Mouse (Mus musculus) gastrocnemius, adult 2 months (tissue): ENCODE results near the gene 4921524J17Rik. TPM values are rescaled to one million over a fixed set of nuclear protein-coding genes. Genes with fewer than 3 reads are reported as not detected.

Experiments
- DNase-seq: peaks from one replicate; pipeline ENCODE4 v3.0.0; 2022
- H3K27ac ChIP-seq: fragments of 200-600 bp; 2 replicates; pipeline ENCODE4 v1.8.1; 2022; ENCODE audit warnings: mild to moderate bottlenecking
- H3K4me3 ChIP-seq: fragments of 200-600 bp; 2 replicates; pipeline ENCODE4 v1.8.1; 2022; ENCODE audit warnings: mild to moderate bottlenecking, moderate library complexity
- CTCF ChIP-seq: fragments of 200-600 bp; IDR thresholded peaks from 2 replicates; pipeline ENCODE4 v1.8.1; 2022; ENCODE audit warnings: antibody characterized with exemption, mild to moderate bottlenecking, moderate library complexity
- intact Hi-C: fragments of 180-260 bp; cut with DNase I; formaldehyde crosslinking; loops from one replicate; pipeline ENCODE4 v1.15.1; 2025
- long read RNA-seq, 2 experiments: library from polyadenylated mRNA; stranded (forward); transcript quantifications; one replicate each; pipeline ENCODE4 v2.0.0; 2021
- total RNA-seq, 2 experiments: library from RNA; stranded (reverse); gene quantifications; 2 replicates each; pipeline ENCODE4 v1.2.3; 2021

Gene 4921524J17Rik
- 10 to 100 TPM; 12.1 to 14.2 TPM for total RNA-seq
- long read RNA-seq, experiment 1, transcript 4921524J17Rik-201 (4 exons, 1,587 nt), result major isoform, 30 of 30 reads
- long read RNA-seq, experiment 1, partial matches to known transcripts, result 0 of 30 reads
- long read RNA-seq, experiment 1, other reads (novel, unspliced or antisense), result 0 of 30 reads
- long read RNA-seq, experiment 2, transcript 4921524J17Rik-201 (4 exons, 1,587 nt), result major isoform, 12 of 12 reads
- long read RNA-seq, experiment 2, partial matches to known transcripts, result 0 of 12 reads
- long read RNA-seq, experiment 2, other reads (novel, unspliced or antisense), result 0 of 12 reads

- peak within 1 kb of the TSS; percentile 95 for H3K4me3 ChIP-seq
- TF ChIP-seq CTCF, result no peak
- intact Hi-C loops, result no loop called here
- peak; percentile 99 for DNase-seq
- peak within 1 kb of the TSS; percentile 95 for H3K27ac ChIP-seq
Measured at GRCm38 (mm10) chr8:85432168-85433016, at the start of gene 4921524J17Rik. 4921524J17Rik (minus strand) TSS chr8:85432833.

GRCm38 (mm10) chr8:85482427-85482826 lies 49.8 kb upstream of the 4921524J17Rik start:
- no peak overlapping the region for H3K4me3 ChIP-seq
- DNase-seq, result no peak
- intact Hi-C loops, result no loop called here
- no peak for TF ChIP-seq CTCF
- no peak overlapping the region for H3K27ac ChIP-seq

- intact Hi-C loops, result no loop called here
- no peak for TF ChIP-seq CTCF
- H3K27ac ChIP-seq, result peak overlapping the region; percentile 43
- DNase-seq, result peak; percentile 34
- H3K4me3 ChIP-seq, result peak overlapping the region; percentile 13; the same call in 1 of the 2 replicates
Measured at GRCm38 (mm10) chr8:85481900-85482299, 49.3 kb upstream of the 4921524J17Rik start.

- no peak for DNase-seq
- intact Hi-C loops, result no loop called here
- TF ChIP-seq CTCF, result no peak
Measured at GRCm38 (mm10) chr8:85479710-85480109, 47.1 kb upstream of the 4921524J17Rik start.

GRCm38 (mm10) chr8:85478397-85478796 lies 45.8 kb upstream of the 4921524J17Rik start:
- no peak overlapping the region for H3K4me3 ChIP-seq
- no peak for TF ChIP-seq CTCF
- intact Hi-C loops, result no loop called here
- DNase-seq, result no peak
- H3K27ac ChIP-seq, result no peak overlapping the region

More at GRCm38 (mm10) chr8:85479710-85480109, 47.1 kb upstream of the 4921524J17Rik start:
- H3K27ac ChIP-seq, result no peak overlapping the region
- no peak overlapping the region for H3K4me3 ChIP-seq

- Histone ChIP-seq H3K27ac (no peak overlapping the region), H3K4me3 (no peak overlapping the region)
- intact Hi-C loops, result no loop called here
- no peak for DNase-seq
- no peak for TF ChIP-seq CTCF
Measured at GRCm38 (mm10) chr8:85476970-85477545, 44.4 kb upstream of the 4921524J17Rik start.

GRCm38 (mm10) chr8:85474924-85475323 lies 42.3 kb upstream of the 4921524J17Rik start:
- no peak for TF ChIP-seq CTCF
- DNase-seq, result no peak
- Histone ChIP-seq H3K4me3 (no peak overlapping the region), H3K27ac (no peak overlapping the region)
- intact Hi-C loops, result no loop called here

GRCm38 (mm10) chr8:85473246-85473645 lies 40.6 kb upstream of the 4921524J17Rik start:
- intact Hi-C loops, result no loop called here
- no peak for DNase-seq
- Histone ChIP-seq H3K4me3 (no peak overlapping the region), H3K27ac (no peak overlapping the region)
- no peak for TF ChIP-seq CTCF

GRCm38 (mm10) chr8:85472800-85473199 lies 40.2 kb upstream of the 4921524J17Rik start:
- no peak for DNase-seq
- no peak overlapping the region for H3K4me3 ChIP-seq
- intact Hi-C loops, result no loop called here
- TF ChIP-seq CTCF, result no peak
- H3K27ac ChIP-seq, result no peak overlapping the region

GRCm38 (mm10) chr8:85470753-85471152 lies 38.1 kb upstream of the 4921524J17Rik start:
- TF ChIP-seq CTCF, result no peak
- Histone ChIP-seq H3K4me3 (no peak overlapping the region), H3K27ac (no peak overlapping the region)
- intact Hi-C loops, result no loop called here
- DNase-seq, result no peak

GRCm38 (mm10) chr8:85466056-85466455 lies 33.4 kb upstream of the 4921524J17Rik start:
- intact Hi-C loops, result no loop called here
- no peak overlapping the region for H3K4me3 ChIP-seq
- no peak for DNase-seq
- no peak for TF ChIP-seq CTCF
- no peak overlapping the region for H3K27ac ChIP-seq

GRCm38 (mm10) chr8:85464316-85464715 lies 31.7 kb upstream of the 4921524J17Rik start:
- intact Hi-C loops, result loop anchor here (2.0 kb wide), 1 partner anchor 28 kb away; the partner anchor contains the start of gene Gpt2
- Histone ChIP-seq H3K4me3 (peak overlapping the region; percentile 24), H3K27ac (peak overlapping the region; percentile 88)
- no peak for TF ChIP-seq CTCF
- peak; percentile 61 for DNase-seq

GRCm38 (mm10) chr8:85462441-85462840 lies 29.8 kb upstream of the 4921524J17Rik start:
- Histone ChIP-seq H3K27ac (peak overlapping the region; percentile 88), H3K4me3 (no peak overlapping the region)
- TF ChIP-seq CTCF, result no peak
- intact Hi-C loops, result no loop called here
- peak; percentile 41 for DNase-seq
